Mouse (Mus musculus): ENCODE data around the gene Mrpl21.

- TF ChIP-seq CTCF (IDR thresholded peaks at IDR 0.05; ENCODE audit: control insufficient read depth, insufficient read depth, low read length) (no peak), POLR2A (IDR thresholded peaks at IDR 0.05; ENCODE audit: borderline replicate concordance, control insufficient read depth, low read depth, low read length) (no peak)
Measured at GRCm38 (mm10) chr19:3321617-3322016, 38.9 kb downstream of the Mrpl21 start.

All from bone marrow, adult 2 months (tissue).